Mouse (Mus musculus) lung, adult 2 months (tissue): ENCODE measurements around the gene Kcnj6.

Experiments
- CTCF ChIP-seq: fragments of 200-500 bp; IDR thresholded peaks from 2 replicates; pipeline ENCODE4 v1.5.1; 2011; ENCODE audit warnings: mild to moderate bottlenecking, low read length, control low read depth; ENCODE audit not compliant: insufficient read depth
- POLR2A ChIP-seq: fragments of 200-500 bp; IDR thresholded peaks from 2 replicates; pipeline ENCODE4 v1.6.1; 2011; ENCODE audit warnings: low read depth, mild to moderate bottlenecking, control low read depth, low read length, borderline replicate concordance; ENCODE audit errors: extremely low read depth

- TF ChIP-seq POLR2A (no peak), CTCF (no peak)
These were observed 241.1 kb downstream of the Kcnj6 start for GRCm38 (mm10) chr16:94756352-94756751.
